Mouse (Mus musculus) kidney, embryonic 15.5 days (tissue): Measurements from ENCODE around the gene Orm2. TPM values are rescaled to one million over a fixed set of nuclear protein-coding genes. Genes with fewer than 3 reads are reported as not detected.

Source experiments
- ATAC-seq: fragments of 200-750 bp; cut with Nextera tagmentation; replicated peaks from 2 replicates; pipeline ENCODE4 v1.8.0; 2017; ENCODE audit warnings: moderate TSS enrichment; ENCODE audit not compliant: low FRiP score
- H3K27ac ChIP-seq: fragments of 300-500 bp; sonication (generic); 2 replicates; pipeline ENCODE4 v1.5.1; 2015; ENCODE audit warnings: mild to moderate bottlenecking, inconsistent platforms
- H3K27me3 ChIP-seq: fragments of 300-500 bp; sonication (generic); 2 replicates; pipeline ENCODE4 v1.6.1; 2015; ENCODE audit warnings: inconsistent platforms
- H3K36me3 ChIP-seq: fragments of 300-500 bp; sonication (generic); 2 replicates; pipeline ENCODE4 v1.6.1; 2015; ENCODE audit warnings: inconsistent platforms
- H3K4me1 ChIP-seq: fragments of 300-500 bp; sonication (generic); 2 replicates; pipeline ENCODE4 v1.6.1; 2015; ENCODE audit warnings: inconsistent platforms
- H3K4me2 ChIP-seq: fragments of 300-500 bp; sonication (generic); 2 replicates; pipeline ENCODE4 v1.6.1; 2015; ENCODE audit warnings: moderate library complexity, mild to moderate bottlenecking, inconsistent platforms
- H3K4me3 ChIP-seq: fragments of 300-500 bp; sonication (generic); replicated peaks from 2 replicates; pipeline ENCODE4 v1.5.1; 2015; ENCODE audit warnings: mild to moderate bottlenecking, inconsistent platforms
- H3K9ac ChIP-seq: fragments of 300-500 bp; sonication (generic); 2 replicates; pipeline ENCODE4 v1.6.1; 2015; ENCODE audit warnings: mild to moderate bottlenecking, inconsistent platforms
- H3K9me3 ChIP-seq: fragments of 300-500 bp; sonication (generic); replicated peaks from 2 replicates; pipeline ENCODE4 v1.6.1; 2016; ENCODE audit warnings: inconsistent platforms
- WGBS: fragments of 180-500 bp; shearing (Covaris S2); methylation state at CpG from one replicate; pipeline ENCODE4 v1.1.7; 2015; ENCODE audit warnings: mixed read lengths; 5-methylcytosine and 5-hydroxymethylcytosine counted together
- polyA plus RNA-seq: library from polyadenylated mRNA; unstranded; fragments of >200 nt; fragmentation: Nextera tagmentation; extraction: Ambion mirVana; gene quantifications from 2 replicates; pipeline ENCODE4 v1.2.1, GENCODE M21; 2015

The Orm2 gene
- polyA plus RNA-seq, 1 experiment from 2014 or later, result not detected

DNA sequence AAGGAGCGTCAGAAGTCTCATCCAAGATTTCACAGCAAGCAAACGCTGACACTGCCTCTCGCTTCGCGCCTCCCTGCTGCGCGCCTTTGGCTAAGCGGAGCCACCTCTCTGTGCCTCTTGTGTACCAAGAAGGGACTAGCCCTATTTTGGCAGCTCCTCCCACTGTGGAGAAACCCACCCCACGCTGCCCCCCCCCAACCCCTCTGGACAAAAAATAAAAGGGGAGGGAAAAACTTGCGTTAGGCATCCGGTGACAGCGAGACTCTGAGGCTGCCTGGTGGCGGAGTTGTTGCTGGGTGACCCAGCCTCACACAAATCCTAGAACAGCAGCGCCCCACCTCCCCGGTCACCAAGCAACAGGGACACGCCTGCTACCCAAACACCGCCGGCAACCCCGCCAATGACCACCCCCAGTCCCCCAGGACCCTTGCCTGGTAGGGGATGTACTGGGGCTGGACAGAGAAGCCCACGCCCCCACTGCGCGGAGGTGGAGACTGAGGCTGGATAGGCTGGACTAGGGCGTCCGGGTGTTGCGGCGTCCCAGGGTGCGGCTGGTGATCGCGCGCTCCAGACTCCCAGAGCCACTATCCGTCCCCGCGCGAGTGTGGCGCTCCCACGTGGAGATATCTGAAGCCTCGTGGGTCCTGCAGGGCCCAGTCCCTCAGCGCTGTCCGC, 47.8 kb downstream of the Orm2 start:
- H3K36me3 ChIP-seq, result no peaks in the 10 kb centered on the region

GRCm38 (mm10) chr4:63410583-63410934, 48.3 kb downstream of the Orm2 start:
- Histone ChIP-seq H3K9me3 (no peaks in the 10 kb centered on the region), H3K4me2 (peak overlapping the region; percentile 97), H3K9ac (peak overlapping the region; percentile 34), H3K4me1 (peaks cover 33% of the 10 kb centered on the region), H3K27me3 (peaks cover 5% of the 10 kb centered on the region; the same call in 1 of the 2 replicates), H3K27ac (0 out of 2 replicates have a peak overlapping the region, but pooled peaks have one; percentile 48), H3K36me3 (no peaks in the 10 kb centered on the region), H3K4me3 (peak overlapping the region; percentile 53)
- ATAC-seq, result peak; percentile 93
- under 1% methylated on average over 19 of the region's 19 CpGs for WGBS

More for the DNA sequence above, 47.8 kb downstream of the Orm2 start:
- Histone ChIP-seq H3K27me3 (peaks cover 5% of the 10 kb centered on the region; the same call in 1 of the 2 replicates), H3K27ac (peak overlapping the region; percentile 48; the same call in 1 of the 2 replicates), H3K4me1 (peaks cover 38% of the 10 kb centered on the region), H3K9ac (peak overlapping the region; percentile 34), H3K9me3 (no peaks in the 10 kb centered on the region), H3K4me3 (peak overlapping the region; percentile 53), H3K4me2 (peak overlapping the region; percentile 97)
- ATAC-seq, result peak; percentile 82
- WGBS, result under 1% methylated on average over 39 of the region's 39 CpGs

DNA sequence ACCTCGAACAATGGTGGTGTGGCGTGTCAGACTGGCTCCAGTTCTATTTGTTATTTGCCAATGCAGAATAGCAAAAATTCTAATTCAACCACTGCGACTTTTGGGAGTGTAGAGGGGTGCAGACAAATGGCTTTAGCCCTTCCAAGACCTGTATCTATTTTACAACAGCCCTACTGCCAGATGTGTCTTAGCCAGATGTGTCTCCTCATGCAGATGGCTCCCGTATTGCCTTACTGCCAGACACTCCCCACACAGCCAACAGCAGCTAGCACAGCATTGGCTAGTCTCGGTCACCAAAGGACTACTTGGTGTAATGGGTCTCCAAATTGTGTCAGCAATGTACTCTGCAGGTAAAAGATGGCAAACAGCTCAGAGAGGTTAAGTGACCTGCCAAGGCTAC, 49.0 kb downstream of the Orm2 start:
- peaks cover 30% of the 10 kb centered on the region for H3K4me1 ChIP-seq
- no peaks in the 10 kb centered on the region for H3K9me3 ChIP-seq
- 50% methylated on average over 5 of the region's 5 CpGs for WGBS
- no peak overlapping the region for H3K4me3 ChIP-seq
- no peak overlapping the region for H3K27ac ChIP-seq
- no peak for ATAC-seq
- H3K36me3 ChIP-seq, result no peaks in the 10 kb centered on the region
- peak overlapping the region; percentile 97 for H3K4me2 ChIP-seq
- peaks cover 5% of the 10 kb centered on the region; the same call in 1 of the 2 replicates for H3K27me3 ChIP-seq
- no peak overlapping the region for H3K9ac ChIP-seq

DNA sequence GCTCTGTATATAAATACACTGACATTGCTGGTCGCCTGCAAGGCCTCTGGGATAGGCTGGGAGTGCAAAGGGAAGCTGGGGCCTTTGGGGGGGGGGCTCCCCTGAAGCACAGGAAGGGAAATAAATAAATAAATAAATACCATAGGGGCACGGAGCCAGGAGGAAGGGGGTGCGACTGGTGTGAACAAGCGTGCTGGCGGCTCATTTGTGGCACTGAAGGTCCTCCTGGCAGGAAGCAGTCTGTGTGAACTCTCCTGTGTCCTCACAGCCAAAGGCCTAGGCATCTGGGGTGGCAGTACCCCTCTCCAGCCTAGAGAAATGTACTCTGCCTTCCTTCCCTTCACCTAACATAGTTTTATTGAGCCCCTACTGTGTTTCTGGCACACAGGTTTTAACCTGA, 52.7 kb downstream of the Orm2 start:
- Histone ChIP-seq H3K4me1 (peaks cover 28% of the 10 kb centered on the region), H3K9me3 (no peaks in the 10 kb centered on the region), H3K4me3 (no peak overlapping the region), H3K36me3 (no peaks in the 10 kb centered on the region), H3K4me2 (no peak overlapping the region), H3K27me3 (no peaks in the 10 kb centered on the region), H3K9ac (no peak overlapping the region), H3K27ac (no peak overlapping the region)
- ATAC-seq, result no peak
- WGBS, result 71% methylated on average over 5 of the region's 5 CpGs

Other genes with a start within 250 kb of the Orm2 start
- gene Ambp, start 207.7 kb upstream of the Orm2 start, polyA plus RNA-seq, result 8.6 and 19.0 TPM in 2 replicates
- 100.0 and 109 TPM in 2 replicates for gene Kif12, start 190.3 kb upstream of the Orm2 start, polyA plus RNA-seq
- gene Col27a1, start 148.4 kb upstream of the Orm2 start, polyA plus RNA-seq, result 7.3 and 9.4 TPM in 2 replicates
- gene Orm1, start 17.9 kb upstream of the Orm2 start, polyA plus RNA-seq, result 0.44 TPM in 1 of 2 replicates, not detected in the other
- not detected in 2 replicates for gene Orm3, start 6.3 kb upstream of the Orm2 start, polyA plus RNA-seq
- 7.4 and 8.3 TPM in 2 replicates for gene Akna, start 40.9 kb downstream of the Orm2 start, polyA plus RNA-seq
- gene Whrn, start 133.5 kb downstream of the Orm2 start, polyA plus RNA-seq, result 5.1 and 6.1 TPM in 2 replicates
- gene Atp6v1g1, start 182.3 kb downstream of the Orm2 start, polyA plus RNA-seq, result 287 and 307 TPM in 2 replicates
- 5.9 and 7.8 TPM in 2 replicates for gene Tmem268, start 196.3 kb downstream of the Orm2 start, polyA plus RNA-seq
- not detected in 2 replicates for gene Gm11213, start 242.8 kb downstream of the Orm2 start, polyA plus RNA-seq